Mouse (Mus musculus) lung, embryonic 15.5 days (tissue): ENCODE data around the gene Sec24b. TPM values are rescaled to one million over a fixed set of nuclear protein-coding genes. Genes with fewer than 3 reads are reported as not detected.

ENCODE experiments used
- ATAC-seq: fragments of 200-750 bp; cut with Nextera tagmentation; 2 replicates; pipeline ENCODE4 v1.8.0; 2017; ENCODE audit warnings: moderate number of reproducible peaks, borderline replicate concordance; ENCODE audit not compliant: low FRiP score, low TSS enrichment; ENCODE audit errors: extremely low read depth
- H3K27ac ChIP-seq: fragments of 300-500 bp; sonication (generic); 2 replicates; pipeline ENCODE4 v1.5.1; 2015; ENCODE audit warnings: moderate library complexity, mild to moderate bottlenecking, inconsistent platforms
- H3K27me3 ChIP-seq: fragments of 300-500 bp; sonication (generic); 2 replicates; pipeline ENCODE4 v1.6.1; 2015; ENCODE audit warnings: inconsistent platforms
- H3K36me3 ChIP-seq: fragments of 300-500 bp; sonication (generic); 2 replicates; pipeline ENCODE4 v1.6.1; 2015; ENCODE audit warnings: inconsistent platforms
- H3K4me1 ChIP-seq: fragments of 300-500 bp; sonication (generic); 2 replicates; pipeline ENCODE4 v1.6.1; 2015; ENCODE audit warnings: inconsistent platforms
- H3K4me2 ChIP-seq: fragments of 300-500 bp; sonication (generic); 2 replicates; pipeline ENCODE4 v1.6.1; 2015; ENCODE audit warnings: inconsistent platforms, mild to moderate bottlenecking, moderate library complexity
- H3K4me3 ChIP-seq: fragments of 300-500 bp; sonication (generic); 2 replicates; pipeline ENCODE4 v1.5.1; 2015; ENCODE audit warnings: mild to moderate bottlenecking, inconsistent platforms
- H3K9ac ChIP-seq: fragments of 300-500 bp; sonication (generic); 2 replicates; pipeline ENCODE4 v1.6.1; 2015; ENCODE audit warnings: inconsistent platforms
- H3K9me3 ChIP-seq: fragments of 300-500 bp; sonication (generic); 2 replicates; pipeline ENCODE4 v1.6.1; 2016; ENCODE audit warnings: inconsistent platforms
- WGBS: fragments of 180-500 bp; shearing (Covaris S2); methylation state at CpG from one replicate; pipeline ENCODE4 v1.1.7; 2015; 5-methylcytosine and 5-hydroxymethylcytosine counted together
- polyA plus RNA-seq: library from polyadenylated mRNA; unstranded; fragments of >200 nt; fragmentation: Nextera tagmentation; extraction: Ambion mirVana; gene quantifications from 2 replicates; pipeline ENCODE4 v1.2.1, GENCODE M21; 2015

The Sec24b gene
- polyA plus RNA-seq, 1 experiment from 2014 or later = 28.6 TPM

- Histone ChIP-seq H3K9me3 (no peaks in the 10 kb centered on the region), H3K4me3 (no peak overlapping the region), H3K4me1 (no peaks in the 10 kb centered on the region), H3K27me3 (no peaks in the 10 kb centered on the region), H3K4me2 (no peak overlapping the region), H3K36me3 (no peaks in the 10 kb centered on the region), H3K27ac (no peak overlapping the region), H3K9ac (no peak overlapping the region)
- ATAC-seq = no peak
- 91% methylated on average over 2 of the region's 2 CpGs for WGBS
Observed at GRCm38 (mm10) chr3:129940780-129941179, 120.6 kb downstream of the Sec24b start.

- WGBS = 73% methylated on average over 7 of the region's 7 CpGs
- Histone ChIP-seq H3K27ac (no peak overlapping the region), H3K4me3 (no peak overlapping the region), H3K4me1 (no peaks in the 10 kb centered on the region), H3K9ac (no peak overlapping the region), H3K4me2 (no peak overlapping the region), H3K9me3 (no peaks in the 10 kb centered on the region), H3K36me3 (no peaks in the 10 kb centered on the region), H3K27me3 (no peaks in the 10 kb centered on the region)
- no peak for ATAC-seq
Observed at GRCm38 (mm10) chr3:129939058-129939457, 122.3 kb downstream of the Sec24b start.

DNA sequence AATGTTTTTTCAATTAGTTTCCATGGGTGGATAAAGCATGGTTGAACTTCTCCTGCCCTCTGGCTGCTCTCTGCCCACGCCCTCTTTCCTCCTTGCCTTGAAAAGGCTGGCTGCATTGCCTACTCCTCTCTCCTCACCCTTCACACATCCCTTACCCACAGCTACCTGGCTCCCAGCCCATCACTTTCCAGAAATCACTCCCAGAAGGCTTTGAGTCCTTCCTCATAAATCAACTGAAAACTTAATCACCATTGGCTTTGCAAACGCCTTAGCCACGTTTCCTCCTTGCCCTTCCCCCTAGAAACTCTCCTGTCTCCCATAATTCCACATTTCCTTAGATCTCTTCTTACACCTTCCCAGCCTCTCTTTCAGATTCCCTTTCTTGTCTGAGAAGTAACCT, 123.5 kb downstream of the Sec24b start:
- no peak overlapping the region for H3K4me2 ChIP-seq
- no peak overlapping the region for H3K4me3 ChIP-seq
- no peaks in the 10 kb centered on the region for H3K36me3 ChIP-seq
- H3K9me3 ChIP-seq = no peaks in the 10 kb centered on the region
- no peaks in the 10 kb centered on the region for H3K4me1 ChIP-seq
- WGBS = 40% methylated on average over 3 of the region's 3 CpGs
- ATAC-seq = no peak
- no peaks in the 10 kb centered on the region for H3K27me3 ChIP-seq
- no peak overlapping the region for H3K9ac ChIP-seq
- no peak overlapping the region for H3K27ac ChIP-seq

- Histone ChIP-seq H3K4me3 (no peak overlapping the region), H3K27me3 (no peaks in the 10 kb centered on the region), H3K9me3 (no peaks in the 10 kb centered on the region), H3K27ac (no peak overlapping the region), H3K36me3 (no peaks in the 10 kb centered on the region), H3K4me2 (no peak overlapping the region), H3K4me1 (no peaks in the 10 kb centered on the region), H3K9ac (no peak overlapping the region)
- ATAC-seq = no peak
- 57% methylated on average over 9 of the region's 9 CpGs for WGBS
Observed at GRCm38 (mm10) chr3:129936561-129936960, 124.8 kb downstream of the Sec24b start.

Other genes with a start within 250 kb of the Sec24b start
- gene Rrh, start 239.0 kb downstream of the Sec24b start, polyA plus RNA-seq = 0.15 TPM in 1 of 2 replicates, not detected in the other
- gene Gar1, start 230.2 kb downstream of the Sec24b start, polyA plus RNA-seq = 82.9 and 92.0 TPM in 2 replicates
- gene Cfi, start 225.7 kb downstream of the Sec24b start, polyA plus RNA-seq = 19.8 and 22.2 TPM in 2 replicates
- gene Pla2g12a, start 182.9 kb downstream of the Sec24b start, polyA plus RNA-seq = 38.7 and 39.1 TPM in 2 replicates
- 81.2 and 87.4 TPM in 2 replicates for gene Casp6, start 160.1 kb downstream of the Sec24b start, polyA plus RNA-seq
- gene Mcub, start 91.3 kb downstream of the Sec24b start, polyA plus RNA-seq = 3.3 and 4.9 TPM in 2 replicates
- 14.5 and 17.5 TPM in 2 replicates for gene Col25a1, start 69.9 kb upstream of the Sec24b start, polyA plus RNA-seq